In the genomic region with DNA sequence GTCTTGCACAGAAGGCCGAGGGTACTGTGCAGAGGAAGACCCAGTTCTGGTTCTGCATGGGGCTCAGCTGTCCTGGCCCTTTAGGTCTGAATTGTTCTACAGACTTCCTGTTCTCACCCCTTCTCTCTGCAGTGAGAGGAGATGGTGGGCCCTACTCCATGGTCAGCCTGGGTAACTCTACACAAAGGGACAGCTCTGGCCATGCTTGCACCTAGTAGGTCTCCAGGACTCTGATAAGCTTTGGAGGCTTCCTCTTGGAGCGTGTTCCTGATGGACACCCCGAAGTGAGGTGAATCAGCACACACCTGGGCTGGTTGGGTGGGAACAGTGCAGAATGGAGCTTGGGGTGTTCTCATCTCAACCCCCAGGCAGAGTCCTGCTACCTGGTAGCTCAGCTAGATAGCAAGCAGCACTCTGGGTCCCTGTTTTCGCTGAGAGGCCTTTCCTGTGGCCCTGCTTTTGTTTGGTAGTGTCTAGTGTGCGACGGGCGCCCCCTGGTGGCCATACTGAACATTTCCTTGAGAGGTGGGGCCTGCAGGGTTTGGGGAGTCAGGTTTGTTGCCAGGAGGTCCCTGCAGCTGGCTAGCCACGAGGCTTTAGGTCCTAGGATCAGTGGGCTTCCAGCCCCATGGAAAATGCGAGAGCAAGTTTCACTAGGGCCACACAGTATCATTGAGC, we compare ENCODE assay signal across 8 mouse cellular contexts. TPM values are rescaled to one million over a fixed set of nuclear protein-coding genes. Genes with fewer than 3 reads are reported as not detected.
DNase-seq lines count a peak whose midpoint lies in the region; ATAC-seq and TF ChIP-seq lines count a peak whose summit lies in the region.

No protein-coding gene starts in this region.

- no peaks in the 10 kb centered on the region for H3K27me3 ChIP-seq in heart, embryonic 11.5 days (ENCODE audit: control insufficient read depth, insufficient read depth, low read length)
- peaks cover 4% of the 10 kb centered on the region; the same call in 1 of the 2 replicates for H3K27me3 ChIP-seq in midbrain, embryonic 13.5 days
- no peaks in the 10 kb centered on the region for H3K27me3 ChIP-seq in small intestine, adult 2 months (ENCODE audit: control insufficient read depth, insufficient read depth, low read length)

- 27% methylated on average over 9 of the region's 9 CpGs for WGBS in heart, embryonic 11.5 days (ENCODE audit: insufficient replicate concordance)
- WGBS in midbrain, embryonic 13.5 days, result 27% methylated on average over 9 of the region's 9 CpGs
- WGBS in small intestine, adult 2 months, result 23% methylated on average over 9 of the region's 9 CpGs

- no peaks in the 10 kb centered on the region for H3K9me3 ChIP-seq in heart, embryonic 11.5 days (replicated peaks; ENCODE audit: control insufficient read depth, low read length)
- no peaks in the 10 kb centered on the region for H3K9me3 ChIP-seq in midbrain, embryonic 13.5 days

- no peak overlapping the region for H3K27ac ChIP-seq in heart, embryonic 11.5 days (ENCODE audit: low read depth, low read length)
- no peak overlapping the region for H3K27ac ChIP-seq in midbrain, embryonic 13.5 days
- H3K27ac ChIP-seq in small intestine, adult 2 months (ENCODE audit: insufficient read depth, low read depth, low read length), result 0 out of 2 replicates have a peak overlapping the region, but pooled peaks have one; percentile 10

- H3K4me2 ChIP-seq in heart, embryonic 11.5 days, result no peak overlapping the region; the same call in 1 of the 2 replicates
- H3K4me2 ChIP-seq in midbrain, embryonic 13.5 days (replicated peaks), result no peak overlapping the region

- no peak overlapping the region for H3K4me3 ChIP-seq in heart, embryonic 11.5 days (ENCODE audit: low read depth, low read length)
- no peak overlapping the region for H3K4me3 ChIP-seq in midbrain, embryonic 13.5 days (replicated peaks)
- H3K4me3 ChIP-seq in small intestine, adult 2 months (ENCODE audit: low read depth, low read length), result no peak overlapping the region

- ATAC-seq in heart, embryonic 11.5 days (replicated peaks; ENCODE audit: insufficient number of reproducible peaks, low FRiP score, low TSS enrichment), result no peak
- peak; percentile 83 for ATAC-seq in granulocyte monocyte progenitor cell, adult 5-6 weeks (replicated peaks; ENCODE audit: poor library complexity, severe bottlenecking)
- ATAC-seq in midbrain, embryonic 13.5 days, result peak; percentile 82

- TF ChIP-seq POLR2A in small intestine, adult 2 months (IDR thresholded peaks at IDR 0.05; ENCODE audit: low read depth, low read length), result no peak

- intact Hi-C loops in left cerebral cortex, postnatal 4 days (cut with DNase I), result loop anchor here (1.0 kb wide), 1 partner anchor 74 kb away; a partner anchor contains a TSS

- H3K36me3 ChIP-seq in heart, embryonic 11.5 days (ENCODE audit: control insufficient read depth, insufficient read depth, low read length), result no peaks in the 10 kb centered on the region
- H3K36me3 ChIP-seq in midbrain, embryonic 13.5 days, result no peaks in the 10 kb centered on the region
- H3K36me3 ChIP-seq in small intestine, adult 2 months (ENCODE audit: control insufficient read depth, insufficient read depth, low read length), result no peaks in the 10 kb centered on the region

- H3K4me1 ChIP-seq in heart, embryonic 11.5 days (ENCODE audit: control insufficient read depth, insufficient read depth, low read length), result peaks cover 42% of the 10 kb centered on the region
- 0 out of 2 replicates have a peak, but pooled peaks cover 4% of the 10 kb centered on the region for H3K4me1 ChIP-seq in midbrain, embryonic 13.5 days (replicated peaks)
- peaks cover 33% of the 10 kb centered on the region for H3K4me1 ChIP-seq in small intestine, adult 2 months (ENCODE audit: control insufficient read depth, insufficient read depth, insufficient read length, low read length)

- H3K9ac ChIP-seq in heart, embryonic 11.5 days (ENCODE audit: low read depth, low read length), result no peak overlapping the region; the same call in 1 of the 2 replicates
- no peak overlapping the region for H3K9ac ChIP-seq in midbrain, embryonic 13.5 days (replicated peaks)

- DNase-seq in heart, adult 11 months, result peak; percentile 97
- peak; percentile 88 for DNase-seq in embryo, embryonic 9.5 days (ENCODE audit: extremely low spot score)
- peak; percentile 69 for DNase-seq in kidney, adult 11 months
- DNase-seq in left cerebral cortex, postnatal 4 days, result peak; percentile 81

- peak; percentile 90; the same call in 1 of the 2 replicates for TF ChIP-seq CTCF in small intestine, adult 2 months (IDR thresholded peaks at IDR 0.05; ENCODE audit: extremely low read depth, insufficient read length, insufficient replicate concordance, low read depth, low read length)

RNA-seq across cellular contexts. Expression of a gene that starts 12.5 kb away (rescaled TPM):
- polyA plus RNA-seq in heart, embryonic 11.5 days (2014; fragmentation: Nextera tagmentation; extraction: Ambion mirVana), result 25.7 and 28.0 TPM in 2 replicates
- total RNA-seq in granulocyte monocyte progenitor cell, adult 5-6 weeks (2014; fragmentation: Nextera tagmentation), result not detected in 2 replicates
- total RNA-seq in granulocyte monocyte progenitor cell, adult 5-6 weeks (2017), result not detected in 2 replicates
- not detected for total RNA-seq in left cerebral cortex, postnatal 4 days (2021)
- polyA plus RNA-seq in midbrain, embryonic 13.5 days (2015; fragmentation: Nextera tagmentation; extraction: Ambion mirVana), result not detected in 2 replicates
- 36.0 and 121 TPM in 2 replicates for polyA plus RNA-seq in small intestine, adult 2 months (2012; rRNA removed)

RNA-seq across cellular contexts. Expression of a gene that starts 57.3 kb away (rescaled TPM):
- polyA plus RNA-seq in heart, embryonic 11.5 days (2014; fragmentation: Nextera tagmentation; extraction: Ambion mirVana), result 0.10 TPM in 1 of 2 replicates, not detected in the other
- not detected in 2 replicates for total RNA-seq in granulocyte monocyte progenitor cell, adult 5-6 weeks (2014; fragmentation: Nextera tagmentation)
- total RNA-seq in granulocyte monocyte progenitor cell, adult 5-6 weeks (2017), result not detected in 2 replicates
- not detected for total RNA-seq in left cerebral cortex, postnatal 4 days (2021)
- not detected in 2 replicates for polyA plus RNA-seq in midbrain, embryonic 13.5 days (2015; fragmentation: Nextera tagmentation; extraction: Ambion mirVana)
- 1.2 and 1.6 TPM in 2 replicates for polyA plus RNA-seq in small intestine, adult 2 months (2012; rRNA removed)

Comparison
In these comparisons a context has a peak if more than half of its experiments do, and no peak if none do; other contexts are left out.
1. RNA of a gene that starts 12.5 kb away (polyA plus RNA-seq): 36.0 to 121 TPM in small intestine, adult 2 months and 25.7 to 28.0 TPM in heart, embryonic 11.5 days; not detected in midbrain, embryonic 13.5 days; every median in the first group is over 10 times any median in the second.
2. Peak in every context shown above with its lines, with median percentiles within 50 percentile points of each other: DNase-seq.